ENCODE assay signal across 8 mouse cellular contexts in genomic region chr2:144724679-144725078, GRCm38 (mm10).
DNase-seq lines count a peak whose midpoint lies in the region; ATAC-seq and TF ChIP-seq lines count a peak whose summit lies in the region.

No protein-coding gene starts in this region.

- H3K9me3 ChIP-seq in kidney, embryonic 15.5 days (replicated peaks), result no peaks in the 10 kb centered on the region
- no peaks in the 10 kb centered on the region for H3K9me3 ChIP-seq in ES-E14 (ENCODE audit: control insufficient read depth, insufficient read depth, low read depth, low read length)
- no peaks in the 10 kb centered on the region for H3K9me3 ChIP-seq in liver, postnatal 0 days (ENCODE audit: low read length)

- no peak overlapping the region for H3K4me2 ChIP-seq in kidney, embryonic 15.5 days
- no peak overlapping the region for H3K4me2 ChIP-seq in liver, postnatal 0 days (ENCODE audit: low read depth, low read length)

- intact Hi-C loops in heart, postnatal 14 days (cut with DNase I), result loop anchor here (10.0 kb wide), 1 partner anchor 140 kb away; no protein-coding TSS in a partner anchor

- in situ Hi-C loops in ES-E14 (cut with MboI; ENCODE audit: low sequenced_read_pairs in 2 of 2, unreplicated experiment in 2 of 2), result no loop called here

- H3K27ac ChIP-seq in kidney, embryonic 15.5 days, result no peak overlapping the region
- H3K27ac ChIP-seq in ES-E14 (ENCODE audit: insufficient read depth, low read depth, low read length, poor library complexity, severe bottlenecking), result no peak overlapping the region
- H3K27ac ChIP-seq in liver, postnatal 0 days (ENCODE audit: low read depth), result no peak overlapping the region

- H3K4me1 ChIP-seq in kidney, embryonic 15.5 days, result peaks cover 3% of the 10 kb centered on the region; the same call in 1 of the 2 replicates
- peaks cover 0 to 8% of the 10 kb centered on the region in 2 experiments; a peak in 1 of 4 replicates for H3K4me1 ChIP-seq in ES-E14 (ENCODE audit: control insufficient read depth in 2 of 2, insufficient read depth in 2 of 2, low read length in 2 of 2, poor library complexity in 1 of 2)
- no peaks in the 10 kb centered on the region for H3K4me1 ChIP-seq in liver, postnatal 0 days (ENCODE audit: insufficient read depth)

- H3K36me3 ChIP-seq in kidney, embryonic 15.5 days, result no peaks in the 10 kb centered on the region
- no peaks in the 10 kb centered on the region for H3K36me3 ChIP-seq in ES-E14 (ENCODE audit: control insufficient read depth, insufficient read depth, low read length, poor library complexity, severe bottlenecking)
- H3K36me3 ChIP-seq in liver, postnatal 0 days (replicated peaks; ENCODE audit: insufficient read depth, low read length), result no peaks in the 10 kb centered on the region

- TF ChIP-seq CTCF in liver, postnatal 0 days (IDR thresholded peaks at IDR 0.05; ENCODE audit: low read depth), result peak; percentile 55

- DNase-seq in kidney, postnatal 25 days, result no peak
- DNase-seq in ES-E14 (ENCODE audit: low read depth, low spot score), result peak; percentile 33
- peak; percentile 62 for DNase-seq in ZHBTc4 (ENCODE audit: low read depth, low spot score)
- peak; percentile 9 for DNase-seq in liver, postnatal 0 days
- no peak for DNase-seq in cerebellum, adult 18-20 months
- no peak for DNase-seq in heart, postnatal 14 days
- no peak for DNase-seq in right cerebral cortex, postnatal 10 days (ENCODE audit: low spot score in 2 of 2)

- no peak for TF ChIP-seq EP300 in liver, postnatal 0 days (IDR thresholded peaks at IDR 0.05; ENCODE audit: low read depth)

- no peak overlapping the region for H3K9ac ChIP-seq in kidney, embryonic 15.5 days
- H3K9ac ChIP-seq in ES-E14 (ENCODE audit: insufficient read depth, low read depth, low read length, poor library complexity, severe bottlenecking), result no peak overlapping the region
- no peak overlapping the region for H3K9ac ChIP-seq in liver, postnatal 0 days (replicated peaks)

- WGBS in kidney, embryonic 15.5 days, result 79% methylated on average over 1 of the region's 1 CpGs
- 79% methylated on average over 1 of the region's 1 CpGs for whole genome bisulfite sequencing in liver, postnatal 0 days (ENCODE audit: insufficient replicate concordance)

- peak; percentile 62; the same call in 1 of the 2 replicates for ATAC-seq in kidney, embryonic 15.5 days (replicated peaks; ENCODE audit: low FRiP score)
- no peak for ATAC-seq in liver, postnatal 0 days

- H3K4me3 ChIP-seq in kidney, embryonic 15.5 days (replicated peaks), result no peak overlapping the region
- H3K4me3 ChIP-seq in ES-E14 (ENCODE audit: insufficient read depth in 1 of 2, low read depth in 1 of 2, low read length in 2 of 2, poor library complexity in 1 of 2, severe bottlenecking in 1 of 2), result no peak overlapping the region
- H3K4me3 ChIP-seq in liver, postnatal 0 days (ENCODE audit: low read depth, low read length), result no peak overlapping the region

- no peaks in the 10 kb centered on the region for H3K27me3 ChIP-seq in kidney, embryonic 15.5 days
- no peaks in the 10 kb centered on the region for H3K27me3 ChIP-seq in liver, postnatal 0 days (ENCODE audit: insufficient read depth, low read length)

TF ChIP-seq in ES-E14, 5 proteins besides CTCF, POLR2A, EP300 and RAD21:
- TF ChIP-seq HCFC1 (IDR thresholded peaks at IDR 0.05; ENCODE audit: borderline replicate concordance, insufficient read depth, low read length) (no peak), ZNF384 (IDR thresholded peaks at IDR 0.05; ENCODE audit: low read depth, low read length) (no peak), MAFK (IDR thresholded peaks at IDR 0.05; ENCODE audit: insufficient read depth, low read depth, low read length) (no peak), ZC3H11A (IDR thresholded peaks at IDR 0.05; ENCODE audit: borderline replicate concordance, low read depth, low read length) (no peak), CHD2 (IDR thresholded peaks at IDR 0.05; ENCODE audit: low read depth, low read length) (no peak)

Comparison
In these comparisons a context has a peak if more than half of its experiments do, and no peak if none do; other contexts are left out.
1. DNase-seq: peak in ES-E14 (single experiment), ZHBTc4 (single experiment) and liver, postnatal 0 days (single experiment); none in kidney, postnatal 25 days (0 of 2), cerebellum, adult 18-20 months (0 of 2), heart, postnatal 14 days (0 of 2) and right cerebral cortex, postnatal 10 days (0 of 2).